Mouse (Mus musculus) kidney, embryonic 16.5 days (tissue): ENCODE results near the gene Spg11. TPM values are rescaled to one million over a fixed set of nuclear protein-coding genes. Genes with fewer than 3 reads are reported as not detected.
"Not testable (repeated sequence)": the region's sequence is repeated elsewhere in the genome, so short reads cannot be mapped to it uniquely, and the experiment has no call there.

Experiments used
- ATAC-seq: fragments of 200-750 bp; cut with Nextera tagmentation; 2 replicates; pipeline ENCODE4 v1.8.0; 2017; ENCODE audit warnings: moderate TSS enrichment; ENCODE audit not compliant: low FRiP score, low TSS enrichment
- H3K27ac ChIP-seq: fragments of 300-500 bp; sonication (generic); 2 replicates; pipeline ENCODE4 v1.5.1; 2014; ENCODE audit warnings: low read length
- H3K27me3 ChIP-seq: fragments of 300-500 bp; sonication (generic); 2 replicates; pipeline ENCODE4 v1.6.1; 2014; ENCODE audit warnings: low read length, control low read depth, mixed read lengths; ENCODE audit not compliant: insufficient read depth
- H3K36me3 ChIP-seq: fragments of 300-500 bp; sonication (generic); 2 replicates; pipeline ENCODE4 v1.6.1; 2014; ENCODE audit warnings: low read length, control low read depth, mixed read lengths; ENCODE audit not compliant: insufficient read depth
- H3K4me1 ChIP-seq: fragments of 300-500 bp; sonication (generic); 2 replicates; pipeline ENCODE4 v1.6.1; 2014; ENCODE audit warnings: low read length, control low read depth, mixed read lengths; ENCODE audit not compliant: insufficient read depth
- H3K4me2 ChIP-seq: fragments of 300-500 bp; sonication (generic); replicated peaks from 2 replicates; pipeline ENCODE4 v1.6.1; 2014; ENCODE audit warnings: low read depth, low read length
- H3K4me3 ChIP-seq: fragments of 300-500 bp; sonication (generic); 2 replicates; pipeline ENCODE4 v1.5.1; 2014; ENCODE audit warnings: mild to moderate bottlenecking, low read length
- H3K9ac ChIP-seq: fragments of 300-500 bp; sonication (generic); replicated peaks from 2 replicates; pipeline ENCODE4 v1.6.1; 2014; ENCODE audit warnings: low read length
- H3K9me3 ChIP-seq: fragments of 300-500 bp; sonication (generic); 2 replicates; pipeline ENCODE4 v1.6.1; 2016; ENCODE audit warnings: low read length, control low read depth
- WGBS: fragments of 180-500 bp; shearing (Covaris S2); extraction: QIAGEN DNeasy Blood & Tissue Kit; methylation state at CpG from one replicate; pipeline ENCODE4 v1.1.7; 2014; 5-methylcytosine and 5-hydroxymethylcytosine counted together
- microRNA-seq: library from miRNA; unstranded; fragments of <30 nt; microRNA quantifications from one replicate; pipeline ENCODE4, GENCODE M21; 2016
- polyA plus RNA-seq: library from polyadenylated mRNA; unstranded; fragments of >200 nt; fragmentation: Nextera tagmentation; extraction: Ambion mirVana; gene quantifications from 2 replicates; pipeline ENCODE4 v1.2.1, GENCODE M21; 2015

Gene Spg11
- polyA plus RNA-seq, 1 experiment from 2014 or later = 8.8 TPM

DNA sequence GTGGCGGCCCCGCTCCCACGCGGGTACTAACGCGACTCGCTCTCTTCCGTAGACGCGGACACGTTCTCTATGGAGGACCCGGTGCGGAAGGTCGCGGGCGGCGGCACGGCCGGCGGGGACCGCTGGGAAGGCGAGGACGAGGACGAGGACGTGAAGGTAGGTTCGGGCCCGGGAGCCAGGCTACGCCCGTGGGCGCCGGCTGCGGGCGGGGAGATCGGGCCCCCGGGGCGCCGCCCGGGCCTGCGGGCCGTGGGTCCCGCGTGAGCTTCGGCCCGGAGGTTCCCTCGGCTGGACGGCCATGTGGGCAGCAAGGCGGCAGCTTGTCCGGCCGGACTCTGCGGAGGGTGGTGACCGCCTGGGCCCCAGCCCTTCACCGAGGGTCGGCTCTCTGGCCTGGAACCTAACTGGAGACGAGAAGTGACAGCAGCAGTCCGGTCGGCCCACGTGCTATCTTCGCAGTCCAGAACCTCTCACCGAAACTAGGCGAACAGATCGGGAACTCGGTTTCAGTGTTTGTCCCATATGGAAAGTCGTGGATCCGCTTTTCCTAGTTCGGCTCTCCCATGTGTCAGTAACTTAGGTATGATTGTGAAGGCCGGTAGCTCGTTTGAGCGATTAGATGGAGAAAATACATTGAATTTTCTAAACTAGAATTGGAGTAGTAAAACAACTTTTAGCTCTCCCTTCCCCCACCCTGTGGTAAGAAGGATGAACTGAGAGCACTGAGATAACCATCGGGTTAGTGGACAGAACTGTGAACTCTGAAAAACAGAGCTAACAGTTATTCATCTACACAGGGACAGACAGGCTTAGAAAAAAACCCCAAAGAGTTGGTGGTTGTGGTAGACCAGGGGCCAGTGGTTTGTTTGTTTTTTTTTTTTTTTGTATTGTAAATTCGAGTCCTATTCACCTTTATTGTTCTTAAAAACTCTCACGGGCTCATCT, 89.2 kb downstream of the Spg11 start:
- Histone ChIP-seq H3K27ac (peak overlapping the region; percentile 90), H3K9me3 (no peaks in the 10 kb centered on the region), H3K4me2 (peak overlapping the region; percentile 85), H3K27me3 (no peaks in the 10 kb centered on the region), H3K36me3 (no peaks in the 10 kb centered on the region), H3K9ac (peak overlapping the region; percentile 95), H3K4me3 (peak overlapping the region; percentile 95), H3K4me1 (peaks cover 15% of the 10 kb centered on the region)
- peak; percentile 72 for ATAC-seq
- WGBS = under 1% methylated on average over 61 of the region's 71 CpGs

- peak within 1 kb of the TSS; percentile 95 for H3K4me3 ChIP-seq
- ATAC-seq = peak; percentile 99
- H3K9me3 ChIP-seq = no peaks in the 10 kb centered on the region
- peak within 1 kb of the TSS; percentile 85 for H3K4me2 ChIP-seq
- H3K9ac ChIP-seq = peak within 1 kb of the TSS; percentile 95
- H3K27ac ChIP-seq = peak within 1 kb of the TSS; percentile 90
- no peaks in the 10 kb centered on the region for H3K27me3 ChIP-seq
- under 1% methylated on average over 38 of the region's 67 CpGs for WGBS
- H3K36me3 ChIP-seq = no peaks in the 10 kb centered on the region
- H3K4me1 ChIP-seq = peaks cover 15% of the 10 kb centered on the region
Observed at GRCm38 (mm10) chr2:122027862-122028755, 90.1 kb downstream of the Spg11 start, which contains the start of gene Eif3j1. Eif3j1 (plus strand) TSS chr2:122028546.

DNA sequence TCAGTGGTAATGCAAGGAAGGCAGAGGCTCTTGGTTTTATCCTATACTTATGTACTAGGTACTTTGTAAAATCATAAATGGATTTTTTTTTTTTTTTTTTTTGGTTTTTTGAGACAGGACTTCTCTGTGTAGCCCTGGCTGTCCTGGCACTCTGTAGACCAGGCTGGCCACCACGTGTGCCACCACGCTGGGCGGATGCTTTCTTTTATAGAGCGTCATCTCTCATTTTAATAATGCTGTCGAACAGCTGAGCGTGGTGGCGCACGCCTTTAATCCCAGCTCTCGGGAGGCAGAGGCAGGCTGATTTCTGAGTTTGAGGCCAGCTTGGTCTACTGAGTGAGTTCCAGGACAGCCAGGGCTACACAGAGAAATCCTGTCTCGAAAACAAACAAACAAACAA, 91.1 kb downstream of the Spg11 start:
- H3K9me3 ChIP-seq, H3K27ac ChIP-seq, ATAC-seq, H3K9ac ChIP-seq, H3K4me3 ChIP-seq, H3K36me3 ChIP-seq, H3K27me3 ChIP-seq: not testable (repeated sequence)
- H3K4me1 ChIP-seq = peaks cover 15% of the 10 kb centered on the region
- peak overlapping the region; percentile 57; the same call in 1 of the 2 replicates for H3K4me2 ChIP-seq
- 91% methylated on average over 10 of the region's 10 CpGs for WGBS

GRCm38 (mm10) chr2:122022284-122022683, 95.9 kb downstream of the Spg11 start:
- no peaks in the 10 kb centered on the region for H3K27me3 ChIP-seq
- WGBS = 80% methylated on average over 2 of the region's 2 CpGs
- no peak overlapping the region for H3K4me3 ChIP-seq
- H3K9me3 ChIP-seq = no peaks in the 10 kb centered on the region
- no peak overlapping the region for H3K9ac ChIP-seq
- H3K4me2 ChIP-seq = no peak overlapping the region
- H3K36me3 ChIP-seq = no peaks in the 10 kb centered on the region
- no peak overlapping the region for H3K27ac ChIP-seq
- ATAC-seq = no peak
- H3K4me1 ChIP-seq = 0 out of 2 replicates have a peak, but pooled peaks cover 2% of the 10 kb centered on the region

DNA sequence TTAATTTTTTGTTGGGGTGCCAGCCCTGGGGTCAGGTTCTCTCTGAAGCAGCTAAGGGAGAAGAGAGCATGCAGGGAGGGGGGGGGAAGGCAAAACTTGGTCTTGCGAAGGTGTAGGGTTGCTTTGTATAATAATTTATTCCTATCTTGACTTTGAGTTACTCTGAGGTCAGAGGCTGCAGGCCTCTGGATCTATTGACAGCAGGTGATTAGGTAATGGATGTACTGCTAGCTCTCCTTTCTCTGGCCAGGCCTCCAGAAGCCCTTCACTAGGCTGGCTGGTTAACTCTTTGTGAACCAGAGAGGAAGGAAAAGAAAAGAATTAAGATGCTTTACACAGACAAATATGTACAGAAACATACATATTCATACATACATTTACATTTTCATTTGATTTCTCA, 99.5 kb downstream of the Spg11 start:
- Histone ChIP-seq H3K4me1 (no peaks in the 10 kb centered on the region), H3K27ac (no peak overlapping the region), H3K9me3 (no peaks in the 10 kb centered on the region), H3K4me3 (no peak overlapping the region), H3K27me3 (no peaks in the 10 kb centered on the region), H3K4me2 (no peak overlapping the region), H3K36me3 (no peaks in the 10 kb centered on the region), H3K9ac (no peak overlapping the region)
- WGBS = 53% methylated on average over 1 of the region's 1 CpGs
- ATAC-seq = no peak

DNA sequence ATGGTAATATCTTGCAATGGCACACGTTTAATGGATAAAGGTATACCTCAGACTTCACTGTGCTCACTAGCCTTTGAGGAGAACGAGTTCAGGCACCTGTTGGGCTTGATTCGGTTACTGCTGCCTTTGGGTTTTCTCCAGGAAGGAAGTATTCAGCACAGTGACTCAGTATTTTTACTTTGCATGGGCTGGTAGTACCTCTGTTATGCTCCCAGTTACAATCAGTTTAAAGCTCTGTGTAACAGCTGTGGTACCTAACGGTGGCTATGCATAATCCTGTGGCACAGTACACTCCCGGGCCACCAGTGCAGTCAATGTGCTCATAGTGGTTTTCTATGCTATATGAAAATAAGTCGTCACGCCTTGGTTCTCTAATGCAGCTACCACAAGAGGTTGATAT, 106.7 kb downstream of the Spg11 start:
- ATAC-seq = no peak
- no peak overlapping the region for H3K4me3 ChIP-seq
- peaks cover 20% of the 10 kb centered on the region for H3K36me3 ChIP-seq
- 90% methylated on average over 7 of the region's 7 CpGs for WGBS
- H3K9me3 ChIP-seq = no peaks in the 10 kb centered on the region
- H3K27ac ChIP-seq = no peak overlapping the region
- H3K9ac ChIP-seq = no peak overlapping the region
- H3K4me2 ChIP-seq = no peak overlapping the region
- H3K4me1 ChIP-seq = no peaks in the 10 kb centered on the region
- H3K27me3 ChIP-seq = no peaks in the 10 kb centered on the region

- Histone ChIP-seq H3K36me3 (peaks cover 25% of the 10 kb centered on the region), H3K27me3 (no peaks in the 10 kb centered on the region), H3K4me2 (no peak overlapping the region), H3K27ac (no peak overlapping the region), H3K4me1 (no peaks in the 10 kb centered on the region), H3K4me3 (no peak overlapping the region), H3K9ac (no peak overlapping the region), H3K9me3 (no peaks in the 10 kb centered on the region)
- 88% methylated on average over 3 of the region's 3 CpGs for WGBS
- no peak for ATAC-seq
Observed at GRCm38 (mm10) chr2:122008832-122009231, 109.4 kb downstream of the Spg11 start.

Small RNAs within 50 kb of the gene (microRNA-seq; reads per million reads assigned to microRNA genes)
- not detected for gene Gm47314

Other genes with a start within 250 kb of the Spg11 start
- 49.5 and 54.2 TPM in 2 replicates for gene Ctdspl2, start 162.4 kb downstream of the Spg11 start, polyA plus RNA-seq
- gene Mageb3, start 162.3 kb downstream of the Spg11 start, polyA plus RNA-seq = 0.22 and 0.25 TPM in 2 replicates
- gene Eif3j1, start 89.8 kb downstream of the Spg11 start, polyA plus RNA-seq = 9.6 and 10.9 TPM in 2 replicates
- gene B2m, start 29.3 kb upstream of the Spg11 start, polyA plus RNA-seq = 221 and 232 TPM in 2 replicates
- gene Trim69, start 42.3 kb upstream of the Spg11 start, polyA plus RNA-seq = not detected in 2 replicates
- gene Patl2, start 67.8 kb upstream of the Spg11 start, polyA plus RNA-seq = not detected in 2 replicates
- gene Terb2, start 67.9 kb upstream of the Spg11 start, polyA plus RNA-seq = not detected in 2 replicates
- 62.2 and 62.4 TPM in 2 replicates for gene Sord, start 116.4 kb upstream of the Spg11 start, polyA plus RNA-seq
- gene Duox2, start 180.1 kb upstream of the Spg11 start, polyA plus RNA-seq = 0.06 TPM in 2 replicates
- not detected in 2 replicates for gene Duoxa2, start 180.5 kb upstream of the Spg11 start, polyA plus RNA-seq
- gene Duoxa1, start 195.3 kb upstream of the Spg11 start, polyA plus RNA-seq = 0.15 TPM in 1 of 2 replicates, not detected in the other
- 0.05 TPM in 1 of 2 replicates, not detected in the other for gene Duox1, start 197.3 kb upstream of the Spg11 start, polyA plus RNA-seq